Mouse (Mus musculus): ENCODE measurements around the gene Tnpo2. TPM values are rescaled to one million over a fixed set of nuclear protein-coding genes. Genes with fewer than 3 reads are reported as not detected.

The Tnpo2 gene
- polyA plus RNA-seq (2015; fragmentation: Nextera tagmentation; extraction: Ambion mirVana): 26.9 and 31.9 TPM in 2 replicates

- Histone ChIP-seq H3K4me2 (peak within 1 kb of the TSS; percentile 84), H3K4me3 (replicated peaks) (peak within 1 kb of the TSS; percentile 77), H3K27ac (peak within 1 kb of the TSS; percentile 100), H3K9me3 (no peaks in the 10 kb centered on the region), H3K4me1 (peaks cover 23% of the 10 kb centered on the region), H3K9ac (peak within 1 kb of the TSS; percentile 87), H3K36me3 (peaks cover 30% of the 10 kb centered on the region), H3K27me3 (replicated peaks) (no peaks in the 10 kb centered on the region)
- 1% methylated on average over 59 of the region's 59 CpGs for WGBS
- peak; percentile 91 for ATAC-seq (ENCODE audit: insufficient read depth, low FRiP score, low read depth)
Observed at GRCm38 (mm10) chr8:85036718-85037365, at the start of gene Tnpo2. Tnpo2 (plus strand) TSS chr8:85036915.

GRCm38 (mm10) chr8:84987388-84987787 is 49.3 kb upstream of the Tnpo2 start:
- no peak overlapping the region for H3K4me3 ChIP-seq (replicated peaks)
- H3K4me2 ChIP-seq: no peak overlapping the region
- no peak overlapping the region for H3K27ac ChIP-seq
- ATAC-seq (ENCODE audit: insufficient read depth, low FRiP score, low read depth): no peak
- peaks cover 34% of the 10 kb centered on the region for H3K4me1 ChIP-seq
- H3K9ac ChIP-seq: no peak overlapping the region
- no peaks in the 10 kb centered on the region for H3K36me3 ChIP-seq
- H3K27me3 ChIP-seq (replicated peaks): no peaks in the 10 kb centered on the region
- H3K9me3 ChIP-seq: no peaks in the 10 kb centered on the region
- 67% methylated on average over 5 of the region's 5 CpGs for WGBS

- WGBS: 70% methylated on average over 2 of the region's 2 CpGs
- no peak for ATAC-seq (ENCODE audit: insufficient read depth, low FRiP score, low read depth)
- no peak overlapping the region for H3K4me3 ChIP-seq (replicated peaks)
- no peak overlapping the region for H3K27ac ChIP-seq
- H3K9ac ChIP-seq: no peak overlapping the region
- no peaks in the 10 kb centered on the region for H3K36me3 ChIP-seq
- H3K4me2 ChIP-seq: no peak overlapping the region
- H3K4me1 ChIP-seq: peaks cover 30% of the 10 kb centered on the region
- no peaks in the 10 kb centered on the region for H3K27me3 ChIP-seq (replicated peaks)
- no peaks in the 10 kb centered on the region for H3K9me3 ChIP-seq
Observed at GRCm38 (mm10) chr8:84987903-84988302, 48.8 kb upstream of the Tnpo2 start.

GRCm38 (mm10) chr8:84989311-84989731 is 47.4 kb upstream of the Tnpo2 start:
- H3K9me3 ChIP-seq: no peaks in the 10 kb centered on the region
- no peaks in the 10 kb centered on the region for H3K27me3 ChIP-seq (replicated peaks)
- 13% methylated on average over 15 of the region's 15 CpGs for WGBS
- peak overlapping the region; percentile 55; the same call in 1 of the 2 replicates for H3K4me3 ChIP-seq (replicated peaks)
- ATAC-seq (ENCODE audit: insufficient read depth, low FRiP score, low read depth): no peak
- H3K36me3 ChIP-seq: no peaks in the 10 kb centered on the region
- peak overlapping the region; percentile 92 for H3K27ac ChIP-seq
- H3K4me2 ChIP-seq: peak overlapping the region; percentile 74
- peaks cover 27% of the 10 kb centered on the region for H3K4me1 ChIP-seq
- H3K9ac ChIP-seq: no peak overlapping the region

- H3K9ac ChIP-seq: peak overlapping the region; percentile 57; the same call in 1 of the 2 replicates
- no peaks in the 10 kb centered on the region for H3K36me3 ChIP-seq
- peaks cover 22% of the 10 kb centered on the region for H3K4me1 ChIP-seq
- WGBS: under 1% methylated on average over 15 of the region's 15 CpGs
- H3K9me3 ChIP-seq: no peaks in the 10 kb centered on the region
- peak overlapping the region; percentile 92 for H3K27ac ChIP-seq
- ATAC-seq (ENCODE audit: insufficient read depth, low FRiP score, low read depth): peak; percentile 51
- H3K27me3 ChIP-seq (replicated peaks): no peaks in the 10 kb centered on the region
- H3K4me2 ChIP-seq: peak overlapping the region; percentile 74
- H3K4me3 ChIP-seq (replicated peaks): peak overlapping the region; percentile 55
Observed at GRCm38 (mm10) chr8:84989810-84990209, 46.9 kb upstream of the Tnpo2 start.

- Histone ChIP-seq H3K36me3 (no peaks in the 10 kb centered on the region), H3K9ac (peak within 1 kb of the TSS; percentile 57; the same call in 1 of the 2 replicates), H3K27ac (peak within 1 kb of the TSS; percentile 92), H3K4me2 (peak within 1 kb of the TSS; percentile 74), H3K4me3 (replicated peaks) (peak within 1 kb of the TSS; percentile 55), H3K27me3 (replicated peaks) (no peaks in the 10 kb centered on the region), H3K9me3 (no peaks in the 10 kb centered on the region), H3K4me1 (peaks cover 17% of the 10 kb centered on the region)
- WGBS: 2% methylated on average over 28 of the region's 28 CpGs
- ATAC-seq (ENCODE audit: insufficient read depth, low FRiP score, low read depth): peak; percentile 89
Observed at GRCm38 (mm10) chr8:84990349-84990748, 46.4 kb upstream of the Tnpo2 start, which contains the start of gene Hook2. Hook2 (plus strand) TSS chr8:84990603.

- Histone ChIP-seq H3K4me1 (peaks cover 13% of the 10 kb centered on the region), H3K9me3 (no peaks in the 10 kb centered on the region), H3K36me3 (no peaks in the 10 kb centered on the region), H3K4me3 (replicated peaks) (peak overlapping the region; percentile 55), H3K27me3 (replicated peaks) (no peaks in the 10 kb centered on the region), H3K27ac (peak overlapping the region; percentile 92), H3K9ac (peak overlapping the region; percentile 53; the same call in 1 of the 2 replicates), H3K4me2 (peak overlapping the region; percentile 74)
- peak; percentile 74 for ATAC-seq (ENCODE audit: insufficient read depth, low FRiP score, low read depth)
- under 1% methylated on average over 15 of the region's 15 CpGs for WGBS
Observed at GRCm38 (mm10) chr8:84990836-84991235, 45.9 kb upstream of the Tnpo2 start.

GRCm38 (mm10) chr8:84994375-84994774 is 42.3 kb upstream of the Tnpo2 start:
- WGBS: 90% methylated on average over 9 of the region's 9 CpGs
- Histone ChIP-seq H3K27ac (no peak overlapping the region), H3K9ac (no peak overlapping the region), H3K4me2 (no peak overlapping the region), H3K36me3 (0 out of 2 replicates have a peak, but pooled peaks cover 2% of the 10 kb centered on the region), H3K9me3 (no peaks in the 10 kb centered on the region), H3K4me3 (replicated peaks) (no peak overlapping the region), H3K4me1 (peaks cover 9% of the 10 kb centered on the region), H3K27me3 (replicated peaks) (no peaks in the 10 kb centered on the region; the same call in 1 of the 2 replicates)
- ATAC-seq (ENCODE audit: insufficient read depth, low FRiP score, low read depth): no peak

GRCm38 (mm10) chr8:84995680-84996079 is 41.0 kb upstream of the Tnpo2 start:
- no peaks in the 10 kb centered on the region; the same call in 1 of the 2 replicates for H3K27me3 ChIP-seq (replicated peaks)
- H3K27ac ChIP-seq: no peak overlapping the region
- no peaks in the 10 kb centered on the region for H3K9me3 ChIP-seq
- no peak overlapping the region for H3K4me3 ChIP-seq (replicated peaks)
- H3K4me2 ChIP-seq: no peak overlapping the region
- ATAC-seq (ENCODE audit: insufficient read depth, low FRiP score, low read depth): no peak
- 46% methylated on average over 25 of the region's 25 CpGs for WGBS
- no peak overlapping the region for H3K9ac ChIP-seq
- peaks cover 8% of the 10 kb centered on the region; the same call in 1 of the 2 replicates for H3K4me1 ChIP-seq
- H3K36me3 ChIP-seq: 0 out of 2 replicates have a peak, but pooled peaks cover 2% of the 10 kb centered on the region

GRCm38 (mm10) chr8:84996978-84997377 is 39.7 kb upstream of the Tnpo2 start:
- no peak overlapping the region for H3K27ac ChIP-seq
- 81% methylated on average over 5 of the region's 5 CpGs for WGBS
- no peaks in the 10 kb centered on the region for H3K9me3 ChIP-seq
- H3K4me1 ChIP-seq: 0 out of 2 replicates have a peak, but pooled peaks cover 4% of the 10 kb centered on the region
- no peak overlapping the region for H3K9ac ChIP-seq
- H3K27me3 ChIP-seq (replicated peaks): no peaks in the 10 kb centered on the region; the same call in 1 of the 2 replicates
- no peak overlapping the region for H3K4me2 ChIP-seq
- H3K36me3 ChIP-seq: 0 out of 2 replicates have a peak, but pooled peaks cover 2% of the 10 kb centered on the region
- no peak for ATAC-seq (ENCODE audit: insufficient read depth, low FRiP score, low read depth)
- H3K4me3 ChIP-seq (replicated peaks): no peak overlapping the region

GRCm38 (mm10) chr8:84997649-84998295 is 38.9 kb upstream of the Tnpo2 start:
- Histone ChIP-seq H3K4me2 (peak overlapping the region; percentile 22; the same call in 1 of the 2 replicates), H3K27me3 (replicated peaks) (no peaks in the 10 kb centered on the region; the same call in 1 of the 2 replicates), H3K9me3 (no peaks in the 10 kb centered on the region), H3K9ac (no peak overlapping the region), H3K4me1 (0 out of 2 replicates have a peak, but pooled peaks cover 4% of the 10 kb centered on the region), H3K4me3 (replicated peaks) (no peak overlapping the region), H3K36me3 (0 out of 2 replicates have a peak, but pooled peaks cover 2% of the 10 kb centered on the region), H3K27ac (no peak overlapping the region)
- WGBS: 7% methylated on average over 19 of the region's 19 CpGs
- ATAC-seq (ENCODE audit: insufficient read depth, low FRiP score, low read depth): peak; percentile 71

- Histone ChIP-seq H3K4me3 (replicated peaks) (no peak overlapping the region), H3K36me3 (no peaks in the 10 kb centered on the region), H3K4me2 (no peak overlapping the region), H3K4me1 (no peaks in the 10 kb centered on the region), H3K27ac (no peak overlapping the region), H3K27me3 (replicated peaks) (peaks cover 24% of the 10 kb centered on the region), H3K9ac (no peak overlapping the region), H3K9me3 (no peaks in the 10 kb centered on the region)
- 16% methylated on average over 25 of the region's 25 CpGs for WGBS
- no peak for ATAC-seq (ENCODE audit: insufficient read depth, low FRiP score, low read depth)
Observed at GRCm38 (mm10) chr8:85007686-85008085, 29.0 kb upstream of the Tnpo2 start.
